Mouse (Mus musculus) bone marrow macrophage, adult 2 months (primary cell): ENCODE results near the gene 9530068E07Rik.

ENCODE experiments used
- CTCF ChIP-seq: IDR thresholded peaks from 2 replicates; pipeline ENCODE4 v1.5.1; 2012; ENCODE audit warnings: low read depth, mild to moderate bottlenecking, low read length, moderate library complexity
- POLR2A ChIP-seq: IDR thresholded peaks from 2 replicates; pipeline ENCODE4 v1.6.1; 2012; ENCODE audit warnings: mild to moderate bottlenecking, low read depth, low read length, borderline replicate concordance

GRCm38 (mm10) chr11:52396597-52397188 lies 465 bp downstream of the 9530068E07Rik start:
- TF ChIP-seq CTCF (no peak), POLR2A (no peak)
